Mouse (Mus musculus) olfactory bulb, adult 2 months (tissue): ENCODE measurements around the gene Adgrl3. TPM values are rescaled to one million over a fixed set of nuclear protein-coding genes. Genes with fewer than 3 reads are reported as not detected.

Source experiments
- H3K27ac ChIP-seq: fragments of 200-500 bp; 2 replicates; pipeline ENCODE4 v1.5.1; 2012; ENCODE audit warnings: low read depth, low read length; ENCODE audit not compliant: insufficient read depth
- H3K4me1 ChIP-seq: fragments of 200-500 bp; 2 replicates; pipeline ENCODE4 v1.6.1; 2012; ENCODE audit warnings: low read length; ENCODE audit not compliant: control insufficient read depth, insufficient read depth
- H3K4me3 ChIP-seq: fragments of 200-500 bp; 2 replicates; pipeline ENCODE4 v1.5.1; 2012; ENCODE audit warnings: mild to moderate bottlenecking, low read depth, low read length, moderate library complexity; ENCODE audit not compliant: insufficient read depth
- CTCF ChIP-seq: fragments of 200-500 bp; IDR thresholded peaks from 2 replicates; pipeline ENCODE4 v1.5.1; 2012; ENCODE audit warnings: low read depth, mild to moderate bottlenecking, low read length, moderate library complexity; ENCODE audit not compliant: insufficient read depth
- POLR2A ChIP-seq: fragments of 200-500 bp; IDR thresholded peaks from 2 replicates; pipeline ENCODE4 v1.6.1; 2012; ENCODE audit warnings: mild to moderate bottlenecking, low read depth, low read length, moderate library complexity; ENCODE audit not compliant: insufficient read depth
- WGBS: fragments of 180-500 bp; shearing (Covaris S2); methylation state at CpG from one replicate; pipeline ENCODE4 v1.1.7; 2018; 5-methylcytosine and 5-hydroxymethylcytosine counted together
- polyA plus RNA-seq: library from polyadenylated mRNA; stranded (reverse); fragments of >200 nt; gene quantifications from 2 replicates; pipeline ENCODE4 v1.2.4, GENCODE M21; 2012; ENCODE audit warnings: low replicate concordance; ENCODE audit not compliant: missing spikeins, insufficient read depth, insufficient read length

Gene Adgrl3
- polyA plus RNA-seq, 1 experiment, result not detected

GRCm38 (mm10) chr5:81321276-81321934, 301.5 kb downstream of the Adgrl3 start:
- Histone ChIP-seq H3K4me3 (no peak overlapping the region), H3K27ac (no peak overlapping the region), H3K4me1 (no peaks in the 10 kb centered on the region)
- WGBS, result 53% methylated on average over 2 of the region's 2 CpGs
- TF ChIP-seq POLR2A, result no peak
- TF ChIP-seq CTCF, result no peak

DNA sequence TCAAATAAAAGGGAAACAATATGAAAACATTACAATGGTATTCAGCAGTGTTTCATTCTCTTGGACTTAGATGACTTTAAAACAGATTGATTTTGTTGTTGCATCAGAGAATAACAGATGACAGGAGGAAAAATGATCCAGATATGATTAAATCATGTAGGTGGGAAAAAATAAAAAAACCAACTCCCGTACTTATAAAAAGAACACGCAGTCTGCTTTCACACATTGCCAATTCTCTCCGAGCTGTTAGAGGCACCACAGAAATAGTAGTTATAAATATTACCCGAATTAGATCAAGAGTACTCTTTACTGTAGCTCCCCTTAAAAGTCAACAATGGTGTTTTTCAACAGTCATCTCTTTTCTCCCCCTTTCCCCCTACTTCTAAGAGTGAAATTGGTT, 302.1 kb downstream of the Adgrl3 start:
- Histone ChIP-seq H3K4me3 (no peak overlapping the region), H3K4me1 (no peaks in the 10 kb centered on the region), H3K27ac (no peak overlapping the region)
- WGBS, result 46% methylated on average over 4 of the region's 4 CpGs
- no peak for TF ChIP-seq CTCF
- no peak for TF ChIP-seq POLR2A

DNA sequence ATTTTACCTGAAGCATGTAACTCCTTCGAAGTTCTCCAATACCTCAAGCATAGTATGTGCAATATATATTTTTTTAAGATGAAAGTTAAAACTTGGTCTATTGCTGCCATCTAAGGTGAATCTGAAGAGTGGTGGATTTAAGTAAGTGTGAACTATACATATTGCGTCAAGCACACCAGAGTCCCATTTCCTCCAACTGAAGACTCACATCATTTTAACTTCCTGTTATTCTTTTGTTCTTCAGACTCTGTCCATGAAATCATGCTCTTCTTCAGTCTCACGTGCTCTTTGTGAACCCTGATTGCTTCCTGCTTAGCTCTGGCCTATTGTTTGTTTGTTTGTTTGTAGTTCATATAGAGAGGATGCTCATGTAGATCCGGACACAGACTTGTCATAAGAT, 307.0 kb downstream of the Adgrl3 start:
- no peak for TF ChIP-seq POLR2A
- TF ChIP-seq CTCF, result no peak
- Histone ChIP-seq H3K27ac (no peak overlapping the region), H3K4me1 (peaks cover 4% of the 10 kb centered on the region; the same call in 1 of the 2 replicates), H3K4me3 (no peak overlapping the region)
- WGBS, result 81% methylated on average over 4 of the region's 4 CpGs

DNA sequence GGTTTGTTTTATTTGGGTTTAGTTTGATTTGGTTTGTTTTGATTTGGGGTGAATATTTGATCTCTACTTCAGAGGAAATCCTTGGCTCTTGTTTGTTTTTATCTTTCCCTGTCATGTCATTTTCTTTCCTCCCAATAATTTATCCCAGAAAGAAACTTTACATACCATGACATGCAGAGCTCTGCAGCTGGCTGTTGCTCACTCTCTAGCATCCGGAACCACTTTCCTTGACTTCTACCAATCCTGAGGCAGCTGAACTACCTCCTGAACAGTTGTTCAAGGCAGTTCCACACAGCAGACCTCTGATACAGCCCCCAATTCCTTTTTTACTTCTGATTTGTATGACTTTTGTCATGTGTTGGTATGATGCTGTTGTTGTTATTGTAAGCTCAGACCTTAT, 307.5 kb downstream of the Adgrl3 start:
- Histone ChIP-seq H3K4me3 (no peak overlapping the region), H3K4me1 (peaks cover 4% of the 10 kb centered on the region; the same call in 1 of the 2 replicates), H3K27ac (no peak overlapping the region)
- 76% methylated on average over 1 of the region's 1 CpGs for WGBS
- no peak for TF ChIP-seq CTCF
- TF ChIP-seq POLR2A, result no peak

GRCm38 (mm10) chr5:81329571-81329971, 309.6 kb downstream of the Adgrl3 start:
- WGBS, result 46% methylated on average over 18 of the region's 18 CpGs
- no peak overlapping the region for H3K4me3 ChIP-seq
- TF ChIP-seq POLR2A (no peak), CTCF (no peak)
- H3K4me1 ChIP-seq, result peaks cover 4% of the 10 kb centered on the region; the same call in 1 of the 2 replicates
- H3K27ac ChIP-seq, result no peak overlapping the region

DNA sequence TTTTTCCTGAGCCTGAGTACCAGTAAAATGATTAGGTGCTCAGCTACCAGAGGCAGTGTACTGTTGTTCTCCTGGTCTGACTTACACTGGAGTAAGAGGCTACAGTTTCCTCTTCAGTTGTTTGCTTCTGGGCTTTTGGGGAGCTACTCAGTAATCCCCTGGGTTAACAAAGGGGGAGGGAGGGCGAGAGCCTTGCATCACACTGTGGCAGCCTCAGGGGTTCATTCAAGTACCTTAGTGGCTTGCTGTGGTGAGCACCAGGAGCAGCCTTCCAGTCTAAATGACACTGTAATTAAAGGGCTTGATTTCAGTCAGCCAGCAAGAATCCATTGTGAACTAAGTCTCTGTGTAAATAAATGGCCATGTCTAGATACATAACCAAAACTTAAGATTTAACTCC, 324.4 kb downstream of the Adgrl3 start:
- no peak overlapping the region for H3K27ac ChIP-seq
- TF ChIP-seq CTCF (no peak), POLR2A (no peak)
- H3K4me3 ChIP-seq, result no peak overlapping the region
- peaks cover 2% of the 10 kb centered on the region; the same call in 1 of the 2 replicates for H3K4me1 ChIP-seq
- 73% methylated on average over 1 of the region's 1 CpGs for WGBS

DNA sequence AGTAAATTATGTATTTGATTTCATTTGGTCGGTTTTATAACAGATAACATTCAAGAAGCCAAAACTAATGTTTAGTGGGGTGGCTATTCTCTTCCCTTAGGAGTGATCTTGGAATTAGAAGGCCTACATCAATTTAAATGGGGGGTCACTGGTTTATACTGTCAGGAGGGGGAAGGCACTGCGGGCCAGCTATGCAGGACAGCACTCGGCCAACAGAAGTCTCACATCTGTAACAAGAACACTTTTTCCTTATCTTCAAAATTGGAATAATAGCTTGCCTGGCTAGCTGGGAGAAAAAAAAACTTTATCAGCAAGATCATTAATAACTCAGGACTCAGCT, 325.1 kb downstream of the Adgrl3 start:
- Histone ChIP-seq H3K4me1 (peaks cover 2% of the 10 kb centered on the region; the same call in 1 of the 2 replicates), H3K4me3 (no peak overlapping the region), H3K27ac (no peak overlapping the region)
- TF ChIP-seq POLR2A, result no peak
- TF ChIP-seq CTCF, result no peak
- WGBS, result 57% methylated on average over 3 of the region's 3 CpGs

DNA sequence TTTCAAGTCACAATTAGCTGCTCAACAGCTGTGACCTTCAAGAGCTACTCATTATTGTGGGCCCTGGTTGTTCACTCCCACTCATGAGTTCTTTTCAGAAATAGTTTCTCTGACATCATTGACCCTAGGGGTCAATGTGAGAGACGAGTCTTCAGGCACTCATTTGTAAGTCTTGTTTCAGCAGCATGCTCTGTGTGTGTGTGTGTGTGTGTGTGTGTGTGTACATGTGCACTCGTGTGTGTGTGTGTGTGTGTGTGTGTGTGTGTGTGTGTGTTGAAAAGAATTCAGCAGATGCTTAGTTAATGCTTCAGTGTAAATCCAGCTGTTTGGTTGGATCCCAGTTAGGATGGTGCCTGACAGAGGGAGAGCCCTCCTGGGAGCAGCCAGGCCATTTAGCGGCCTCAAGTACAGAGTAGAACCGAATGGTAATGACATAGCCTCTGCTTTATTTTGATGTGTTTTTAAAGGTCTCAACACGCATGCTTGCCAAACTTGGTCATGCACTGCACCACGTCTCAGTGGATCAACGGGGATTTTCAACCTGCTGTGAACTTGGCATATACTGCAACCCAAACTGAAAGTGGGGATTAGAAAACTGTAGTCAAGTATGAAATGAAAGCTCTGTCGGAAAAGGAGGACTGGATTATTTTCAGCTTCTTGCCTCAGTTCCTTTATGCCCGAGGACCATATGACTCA, 325.6 kb downstream of the Adgrl3 start:
- peaks cover 2% of the 10 kb centered on the region; the same call in 1 of the 2 replicates for H3K4me1 ChIP-seq
- no peak overlapping the region for H3K27ac ChIP-seq
- no peak overlapping the region for H3K4me3 ChIP-seq
- TF ChIP-seq POLR2A, result no peak
- TF ChIP-seq CTCF, result no peak
- 61% methylated on average over 9 of the region's 9 CpGs for WGBS

DNA sequence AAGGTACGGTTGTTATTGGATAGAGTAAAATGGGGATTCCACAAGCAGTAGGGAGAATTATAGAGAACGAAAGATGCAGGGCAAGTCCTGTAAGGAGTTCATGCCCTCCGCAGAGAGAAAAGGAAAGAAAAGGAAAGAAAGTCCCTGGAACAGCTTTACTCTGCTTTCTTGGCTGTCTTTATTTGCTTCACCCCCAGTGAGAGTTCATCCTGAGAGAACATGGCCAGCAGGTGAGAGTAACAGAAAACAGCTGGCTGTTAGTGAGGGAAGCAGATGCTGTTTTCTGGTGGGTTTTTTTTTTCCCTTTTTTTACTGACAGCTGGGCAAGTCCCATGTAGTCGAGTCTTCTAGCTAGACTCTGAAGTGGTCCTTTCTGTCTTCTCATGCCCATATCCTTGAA, 327.6 kb downstream of the Adgrl3 start:
- 79% methylated on average over 4 of the region's 4 CpGs for WGBS
- Histone ChIP-seq H3K27ac (no peak overlapping the region), H3K4me3 (no peak overlapping the region), H3K4me1 (peaks cover 2% of the 10 kb centered on the region; the same call in 1 of the 2 replicates)
- TF ChIP-seq CTCF (no peak), POLR2A (no peak)
